Mouse (Mus musculus): ENCODE results near the gene Rtn3. TPM values are rescaled to one million over a fixed set of nuclear protein-coding genes. Genes with fewer than 3 reads are reported as not detected.

The Rtn3 gene
- total and polyA plus RNA-seq, 2 experiments from 2014 or later = 70.4 to 99.7 TPM

GRCm38 (mm10) chr19:7484076-7484475, 995 bp upstream of the Rtn3 start:
- no peaks in the 10 kb centered on the region for H3K27me3 ChIP-seq (ENCODE audit: control insufficient read depth, insufficient read depth, low read length)
- no peaks in the 10 kb centered on the region for H3K9me3 ChIP-seq (replicated peaks; ENCODE audit: control insufficient read depth, low read length)
- H3K4me3 ChIP-seq (ENCODE audit: low read depth, low read length) = 0 out of 2 replicates have a peak overlapping the region, but pooled peaks have one; percentile 95
- DNase-seq (ENCODE audit: low spot score) = no peak
- H3K36me3 ChIP-seq (replicated peaks; ENCODE audit: control insufficient read depth, insufficient read depth, low read length) = no peaks in the 10 kb centered on the region
- peaks cover 20% of the 10 kb centered on the region for H3K4me1 ChIP-seq (ENCODE audit: control insufficient read depth, insufficient read depth)
- peak overlapping the region; percentile 77 for H3K4me2 ChIP-seq (ENCODE audit: low read depth, low read length)
- H3K27ac ChIP-seq (ENCODE audit: low read depth) = peak overlapping the region; percentile 100
- no peak overlapping the region for H3K9ac ChIP-seq (replicated peaks; ENCODE audit: low read depth, low read length)
- WGBS = 22% methylated on average over 5 of the region's 5 CpGs
- no peak for ATAC-seq (ENCODE audit: insufficient read depth, low read depth)
- TF ChIP-seq CTCF (IDR thresholded peaks at IDR 0.05; ENCODE audit: low read depth) = no peak

DNA sequence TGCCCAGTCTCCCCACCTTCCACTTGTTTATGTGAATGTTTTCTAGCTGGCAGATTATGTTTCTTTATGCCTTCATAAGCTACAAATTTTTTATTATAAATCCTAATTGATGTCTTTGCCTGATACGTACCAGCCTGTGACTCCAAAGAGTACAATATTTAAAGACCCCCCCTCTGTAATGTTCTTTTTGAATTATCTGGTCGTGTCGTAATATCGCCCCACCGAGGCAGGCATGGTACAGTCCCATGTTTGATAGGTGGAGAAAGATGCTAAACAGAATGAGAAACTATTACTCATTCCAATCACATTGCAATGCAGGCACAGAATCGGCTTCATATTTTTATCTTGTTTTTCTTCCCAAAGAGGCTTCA, 416 bp upstream of the Rtn3 start:
- no peaks in the 10 kb centered on the region for H3K36me3 ChIP-seq (replicated peaks; ENCODE audit: control insufficient read depth, insufficient read depth, low read length)
- peak; percentile 73 for DNase-seq (ENCODE audit: low spot score)
- H3K4me3 ChIP-seq (ENCODE audit: low read depth, low read length) = peak overlapping the region; percentile 95
- ATAC-seq (ENCODE audit: insufficient read depth, low read depth) = peak; percentile 19; the same call in 1 of the 2 replicates
- TF ChIP-seq CTCF (IDR thresholded peaks at IDR 0.05; ENCODE audit: low read depth) (no peak; the same call in 1 of the 2 replicates), EP300 (IDR thresholded peaks at IDR 0.05; ENCODE audit: low read depth) (0 out of 2 replicates have a peak, but pooled peaks have one; percentile 47)
- H3K27ac ChIP-seq (ENCODE audit: low read depth) = peak overlapping the region; percentile 100
- H3K27me3 ChIP-seq (ENCODE audit: control insufficient read depth, insufficient read depth, low read length) = no peaks in the 10 kb centered on the region
- H3K4me2 ChIP-seq (ENCODE audit: low read depth, low read length) = peak overlapping the region; percentile 77
- 0% methylated on average over 6 of the region's 6 CpGs for WGBS
- peaks cover 20% of the 10 kb centered on the region for H3K4me1 ChIP-seq (ENCODE audit: control insufficient read depth, insufficient read depth)
- H3K9me3 ChIP-seq (replicated peaks; ENCODE audit: control insufficient read depth, low read length) = no peaks in the 10 kb centered on the region
- H3K9ac ChIP-seq (replicated peaks; ENCODE audit: low read depth, low read length) = peak overlapping the region; percentile 34; the same call in 1 of the 2 replicates

- H3K36me3 ChIP-seq (replicated peaks; ENCODE audit: control insufficient read depth, insufficient read depth, low read length) = no peaks in the 10 kb centered on the region
- DNase-seq (ENCODE audit: low spot score) = no peak
- TF ChIP-seq EP300 (IDR thresholded peaks at IDR 0.05; ENCODE audit: low read depth) (no peak), CTCF (IDR thresholded peaks at IDR 0.05; ENCODE audit: low read depth) (no peak)
- peak overlapping the region; percentile 100 for H3K27ac ChIP-seq (ENCODE audit: low read depth)
- H3K4me1 ChIP-seq (ENCODE audit: control insufficient read depth, insufficient read depth) = peaks cover 16% of the 10 kb centered on the region
- peak overlapping the region; percentile 77 for H3K4me2 ChIP-seq (ENCODE audit: low read depth, low read length)
- peak overlapping the region; percentile 95 for H3K4me3 ChIP-seq (ENCODE audit: low read depth, low read length)
- peak overlapping the region; percentile 94 for H3K9ac ChIP-seq (replicated peaks; ENCODE audit: low read depth, low read length)
- WGBS = 0% methylated on average over 7 of the region's 7 CpGs
- no peaks in the 10 kb centered on the region for H3K27me3 ChIP-seq (ENCODE audit: control insufficient read depth, insufficient read depth, low read length)
- no peaks in the 10 kb centered on the region for H3K9me3 ChIP-seq (replicated peaks; ENCODE audit: control insufficient read depth, low read length)
- no peak for ATAC-seq (ENCODE audit: insufficient read depth, low read depth)
Measured at GRCm38 (mm10) chr19:7482266-7482598, 849 bp downstream of the Rtn3 start.

- WGBS = 9% methylated on average over 12 of the region's 12 CpGs
- peak overlapping the region; percentile 94 for H3K9ac ChIP-seq (replicated peaks; ENCODE audit: low read depth, low read length)
Measured at GRCm38 (mm10) chr19:7481541-7482265, 1.4 kb downstream of the Rtn3 start.

DNA sequence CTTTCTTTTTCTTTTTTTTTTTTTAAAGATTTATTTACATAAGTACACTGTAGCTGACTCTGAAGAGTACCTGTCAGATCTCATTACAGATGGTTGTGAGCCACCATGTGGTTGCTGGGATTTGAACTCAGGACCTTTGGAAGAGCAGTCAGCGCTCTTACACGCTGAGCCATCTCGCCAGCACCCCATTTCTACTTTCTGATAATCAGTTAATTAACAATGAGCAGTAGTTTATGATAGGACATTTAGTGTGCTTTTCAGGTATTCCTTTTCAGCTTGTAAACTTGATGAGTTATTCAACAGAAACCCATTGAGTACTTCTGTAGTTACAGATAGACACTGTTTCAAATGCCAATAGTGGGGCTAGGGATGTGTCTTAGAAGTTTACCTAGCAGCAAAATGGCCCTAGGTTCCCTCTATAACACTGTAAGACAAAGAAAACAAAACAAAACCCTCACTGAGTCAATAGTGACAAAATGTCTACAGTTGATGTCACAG, 3.3 kb downstream of the Rtn3 start:
- Histone ChIP-seq H3K9me3 (replicated peaks; ENCODE audit: control insufficient read depth, low read length) (no peaks in the 10 kb centered on the region), H3K4me2 (ENCODE audit: low read depth, low read length) (no peak overlapping the region), H3K9ac (replicated peaks; ENCODE audit: low read depth, low read length) (no peak overlapping the region), H3K4me1 (ENCODE audit: control insufficient read depth, insufficient read depth) (peaks cover 16% of the 10 kb centered on the region), H3K4me3 (ENCODE audit: low read depth, low read length) (no peak overlapping the region), H3K27me3 (ENCODE audit: control insufficient read depth, insufficient read depth, low read length) (no peaks in the 10 kb centered on the region), H3K36me3 (replicated peaks; ENCODE audit: control insufficient read depth, insufficient read depth, low read length) (no peaks in the 10 kb centered on the region), H3K27ac (ENCODE audit: low read depth) (no peak overlapping the region)
- DNase-seq (ENCODE audit: low spot score) (no peak), ATAC-seq (ENCODE audit: insufficient read depth, low read depth) (no peak)
- TF ChIP-seq EP300 (IDR thresholded peaks at IDR 0.05; ENCODE audit: low read depth) (no peak), CTCF (IDR thresholded peaks at IDR 0.05; ENCODE audit: low read depth) (no peak)
- WGBS = 98% methylated on average over 3 of the region's 3 CpGs

More at GRCm38 (mm10) chr19:7481541-7482265, 1.4 kb downstream of the Rtn3 start:
- Histone ChIP-seq H3K27ac (ENCODE audit: low read depth) (peak overlapping the region; percentile 52), H3K27me3 (ENCODE audit: control insufficient read depth, insufficient read depth, low read length) (no peaks in the 10 kb centered on the region), H3K4me1 (ENCODE audit: control insufficient read depth, insufficient read depth) (peaks cover 16% of the 10 kb centered on the region), H3K36me3 (replicated peaks; ENCODE audit: control insufficient read depth, insufficient read depth, low read length) (no peaks in the 10 kb centered on the region), H3K4me2 (ENCODE audit: low read depth, low read length) (peak overlapping the region; percentile 77), H3K9me3 (replicated peaks; ENCODE audit: control insufficient read depth, low read length) (no peaks in the 10 kb centered on the region), H3K4me3 (ENCODE audit: low read depth, low read length) (peak overlapping the region; percentile 95)
- TF ChIP-seq CTCF (IDR thresholded peaks at IDR 0.05; ENCODE audit: low read depth) (no peak), EP300 (IDR thresholded peaks at IDR 0.05; ENCODE audit: low read depth) (no peak)
- peak; percentile 23 for DNase-seq (ENCODE audit: low spot score)
- no peak for ATAC-seq (ENCODE audit: insufficient read depth, low read depth)
